Mouse (Mus musculus) frontal cortex, postnatal 25 days (tissue): ENCODE data around the gene Gm17093.
"Not testable (repeated sequence)": the region's sequence is repeated elsewhere in the genome, so short reads cannot be mapped to it uniquely, and the experiment has no call there.

Source experiments
- DNase-seq, 2 experiments: peaks; one replicate each; pipeline ENCODE4 v3.0.0; 2022; ENCODE audit warnings: low spot score in 2 of 2

Gene Gm17093

DNA sequence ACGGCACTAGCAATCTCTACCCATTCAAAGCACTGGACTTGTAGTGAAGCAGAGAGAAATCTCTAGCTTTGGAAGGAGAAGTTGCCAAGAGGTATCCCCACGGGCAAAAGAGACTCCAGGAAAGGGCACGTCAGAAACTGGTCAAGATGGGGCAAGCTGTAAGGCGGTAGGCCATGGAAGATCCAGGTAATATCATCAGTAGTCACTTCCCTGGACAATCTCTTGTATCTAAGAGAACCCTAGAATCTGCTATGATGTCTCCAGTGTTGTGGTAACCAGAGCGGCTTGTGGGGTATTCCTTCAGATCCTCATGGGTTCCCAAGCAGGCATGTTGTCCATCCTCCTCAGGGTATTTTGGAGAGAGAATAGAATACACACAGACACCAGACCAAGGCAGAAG, at the start of gene Gm17093:
Gene Gm17093, plus strand, starts transcription at position 301 of the 400 bp plus-strand sequence.
- DNase-seq = not testable (repeated sequence)

DNA sequence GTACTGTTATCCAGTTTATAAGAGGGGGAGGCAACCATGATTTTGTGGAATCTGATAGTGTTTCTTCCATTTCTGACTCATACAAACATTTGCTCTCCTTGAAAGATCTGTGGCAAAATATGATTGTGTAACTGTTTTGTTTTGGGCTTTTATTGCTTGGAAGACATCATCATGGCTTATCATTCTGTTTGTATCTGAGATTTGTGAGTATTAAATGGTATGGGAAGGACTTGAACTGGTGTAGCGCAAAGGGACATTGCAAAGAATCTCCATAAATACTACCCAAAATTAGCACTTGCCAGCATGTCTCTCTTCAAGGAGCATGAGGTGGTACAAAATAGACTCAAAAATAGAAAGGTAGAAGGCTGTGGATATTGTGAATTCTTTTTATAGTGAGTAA, 25.9 kb upstream of the Gm17093 start, which contains the start of gene BC061237:
Gene BC061237, plus strand, starts transcription at position 301 of the 400 bp plus-strand sequence.
- not testable (repeated sequence) for DNase-seq

DNA sequence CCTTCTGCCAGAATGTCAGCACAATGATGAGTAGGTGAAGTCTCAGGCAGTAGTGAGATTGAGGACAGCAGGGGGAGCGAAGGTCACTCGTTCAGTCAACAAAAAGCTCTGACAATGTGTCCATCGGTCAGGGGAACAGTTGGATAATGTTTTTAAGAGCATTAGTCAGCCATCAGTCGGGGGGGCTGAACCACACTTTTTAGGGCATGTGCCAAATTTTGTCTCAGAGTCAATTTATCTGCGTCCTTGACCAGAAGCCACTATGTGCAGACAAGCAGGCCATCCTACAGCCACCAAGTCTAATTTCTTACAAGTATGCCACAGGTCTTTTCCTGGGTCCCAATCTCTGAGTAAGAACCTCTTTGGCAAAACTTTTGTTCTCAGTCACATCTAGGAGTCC, 29.9 kb downstream of the Gm17093 start:
- DNase-seq = not testable (repeated sequence)
